Mouse (Mus musculus): Measurements from ENCODE around the gene Vsig10l. TPM values are rescaled to one million over a fixed set of nuclear protein-coding genes. Genes with fewer than 3 reads are reported as not detected.
A peak's percentile ranks its signal among the peaks of the same experiment; 100 is the strongest.

The Vsig10l gene
- 1 to 10 TPM; 1.6 to 4.2 TPM for total RNA-seq (2021)
- long read RNA-seq, experiment 1, partial matches to known transcripts = 2 of 2 reads
- long read RNA-seq, experiment 1, other reads (novel, unspliced or antisense) = 0 of 2 reads
- long read RNA-seq, experiment 2, partial matches to known transcripts = 1 of 2 reads
- long read RNA-seq, experiment 2, other reads (novel, unspliced or antisense) = 1 of 2 reads

DNA sequence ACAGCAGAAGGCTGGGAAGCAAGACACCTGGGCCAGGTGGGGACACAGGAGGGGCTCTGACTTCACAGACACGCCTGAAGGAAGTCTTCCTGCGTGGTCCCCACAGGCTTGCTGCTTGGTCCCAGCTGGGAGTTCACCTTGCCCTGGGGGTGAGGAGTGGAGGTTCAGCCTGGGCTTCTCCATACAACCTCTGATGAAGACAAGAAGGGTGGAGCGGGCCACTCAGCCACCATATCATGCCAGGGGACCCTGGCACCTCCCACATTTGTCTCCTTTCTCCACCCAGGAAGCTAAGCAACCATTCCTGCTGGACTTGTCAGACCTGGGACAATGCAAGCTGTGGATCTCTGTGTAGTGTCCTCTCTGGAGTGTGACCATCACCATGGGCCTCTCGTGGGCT, at the start of gene Vsig10l:
Gene Vsig10l, plus strand, starts transcription at position 301 of the 400 bp plus-strand sequence.
- DNase-seq (ENCODE audit: low spot score in 2 of 2) = no peak

DNA sequence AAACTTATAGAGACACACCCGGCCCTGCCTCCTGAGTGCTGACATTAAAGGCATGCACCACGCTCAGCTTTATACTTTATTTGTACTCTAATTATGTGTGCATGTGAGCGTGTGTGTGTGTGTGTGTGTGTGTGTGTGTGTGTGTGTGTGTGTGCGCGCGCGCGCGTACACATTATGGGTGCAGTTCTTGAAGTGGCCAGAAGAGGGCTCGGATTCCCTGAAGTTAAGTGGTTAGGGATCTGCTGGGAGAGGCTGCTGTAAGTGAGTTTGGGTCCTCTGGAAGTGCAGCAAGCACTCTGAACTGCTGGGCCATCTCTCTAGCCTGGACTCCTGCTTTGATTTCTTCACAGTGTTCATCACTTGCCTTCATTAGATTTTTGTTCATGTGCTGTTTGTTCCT, 45.7 kb upstream of the Vsig10l start:
- no peak for DNase-seq (ENCODE audit: low spot score in 2 of 2)

DNA sequence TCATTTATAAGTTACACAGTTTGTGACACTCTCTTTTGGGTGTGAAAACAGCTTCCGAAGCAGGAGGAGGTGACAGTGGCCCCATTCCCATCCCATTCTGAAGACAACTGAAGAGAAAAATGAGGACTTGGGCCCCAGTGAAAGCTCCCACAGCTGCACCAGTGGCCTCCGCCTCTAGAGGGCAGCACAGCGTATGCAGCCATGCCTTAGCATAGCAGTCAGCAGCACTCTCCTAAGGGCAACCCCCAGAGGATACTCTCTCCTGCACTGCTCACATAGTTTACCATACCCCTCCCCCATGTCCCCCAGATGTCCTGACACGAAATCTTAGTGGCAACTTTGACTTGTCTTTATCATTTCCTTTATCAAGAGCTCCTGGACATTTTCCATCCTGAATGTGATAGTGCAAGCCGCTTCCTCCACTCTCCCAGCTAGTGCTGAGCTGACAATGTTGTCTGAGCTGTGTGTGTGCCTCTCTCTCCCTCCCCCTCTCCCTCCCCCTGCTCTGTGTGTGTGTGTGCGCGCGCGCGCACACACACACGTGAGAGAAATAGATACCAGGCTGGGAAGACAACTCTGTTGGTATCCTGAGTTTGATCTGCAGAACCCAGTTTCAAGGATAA, 39.8 kb upstream of the Vsig10l start:
- peak; percentile 82 to 87 for DNase-seq (ENCODE audit: low spot score in 2 of 2)

DNA sequence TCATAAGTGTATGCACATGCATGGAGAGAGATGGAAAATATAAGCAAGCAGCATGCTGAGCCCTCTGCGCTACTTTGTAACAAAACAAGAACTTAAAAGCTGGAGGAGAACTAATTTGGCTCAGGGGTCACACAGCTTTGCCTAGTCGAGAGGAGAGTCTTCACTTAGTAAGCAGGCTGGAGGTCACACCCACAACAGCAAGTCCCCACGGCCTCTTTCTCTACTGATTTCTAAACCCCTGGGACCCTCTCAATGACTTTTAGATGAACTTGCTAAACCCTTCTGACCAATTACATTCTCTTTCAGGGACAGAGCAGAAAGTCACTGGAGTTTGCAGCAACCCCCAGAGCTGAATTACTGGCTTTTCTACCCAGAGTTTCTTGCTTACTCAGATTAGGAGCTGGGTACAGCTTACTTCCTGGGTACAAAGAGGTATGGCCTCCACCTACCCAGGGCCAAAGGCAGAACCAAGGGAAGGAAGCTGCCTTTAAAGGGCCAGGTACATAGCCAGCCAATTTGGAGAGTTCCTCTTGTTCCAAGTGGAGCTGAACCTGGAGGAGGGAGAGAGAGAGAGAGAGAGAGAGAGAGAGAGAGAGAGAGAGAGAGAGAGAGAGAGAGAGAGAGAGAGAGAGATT, 38.8 kb upstream of the Vsig10l start:
- DNase-seq (ENCODE audit: low spot score in 2 of 2) = no peak

DNA sequence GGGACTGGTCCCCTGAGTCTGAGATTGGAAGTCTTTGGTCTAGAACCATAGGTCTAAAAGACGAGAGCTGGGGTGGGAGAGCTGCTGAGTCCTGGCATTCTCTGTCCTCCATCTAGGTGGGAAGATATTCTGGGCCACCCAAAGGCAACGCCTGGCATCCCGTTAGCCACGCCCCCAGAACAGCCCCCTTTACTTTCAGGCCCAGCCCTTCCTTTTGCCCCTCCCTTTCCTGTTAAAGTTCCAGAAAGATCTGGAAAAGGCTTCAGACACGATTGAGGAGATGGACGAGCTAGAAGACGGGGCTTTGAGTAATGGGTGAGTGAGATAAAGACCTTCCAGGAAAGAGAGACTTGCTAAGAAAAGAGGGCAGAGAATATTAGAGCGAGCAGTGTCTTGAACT, 35.5 kb upstream of the Vsig10l start, which contains the start of gene Lim2:
Gene Lim2, plus strand, starts transcription at position 265 of the 400 bp plus-strand sequence.
- DNase-seq (ENCODE audit: low spot score in 2 of 2) = no peak

DNA sequence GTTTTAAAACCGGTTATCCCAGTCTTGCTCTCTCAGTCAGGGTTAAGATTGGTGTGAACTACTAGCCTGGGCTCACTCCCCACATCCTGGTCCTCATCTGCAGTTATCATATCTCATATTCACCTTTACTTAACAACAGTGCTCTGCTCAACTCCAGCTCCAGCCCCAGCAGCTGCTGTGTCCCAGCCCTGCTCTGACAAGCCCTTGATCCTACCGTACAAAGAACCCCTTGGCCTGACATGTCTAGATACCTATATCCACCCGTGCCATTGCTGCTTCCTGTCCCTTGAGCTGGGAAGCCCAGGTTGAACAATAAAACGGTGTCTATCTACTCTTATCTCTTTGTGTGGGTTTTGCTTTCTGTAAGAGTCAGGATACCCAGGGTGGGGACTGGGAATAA, 33.5 kb upstream of the Vsig10l start:
- DNase-seq (ENCODE audit: low spot score in 2 of 2) = no peak

DNA sequence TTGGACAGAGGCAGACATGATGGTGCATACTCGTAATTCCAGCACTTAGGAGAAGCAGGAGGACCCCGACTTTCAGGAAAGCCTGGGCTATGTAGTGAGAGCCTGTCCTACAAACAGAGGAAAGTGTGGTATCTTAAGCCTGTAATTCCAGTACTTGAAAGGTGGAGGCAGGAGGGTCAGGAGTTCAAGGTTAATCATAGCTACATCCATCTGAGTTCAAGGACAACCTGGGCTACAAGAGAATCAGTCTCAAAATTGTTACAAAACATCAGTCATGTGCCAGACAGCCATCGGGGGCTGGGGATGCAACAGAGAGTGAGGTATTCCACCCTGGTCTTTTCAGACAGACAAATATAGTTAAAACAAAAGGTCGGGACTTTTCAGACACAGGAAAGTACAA, 30.1 kb upstream of the Vsig10l start:
- no peak for DNase-seq (ENCODE audit: low spot score in 2 of 2)

DNA sequence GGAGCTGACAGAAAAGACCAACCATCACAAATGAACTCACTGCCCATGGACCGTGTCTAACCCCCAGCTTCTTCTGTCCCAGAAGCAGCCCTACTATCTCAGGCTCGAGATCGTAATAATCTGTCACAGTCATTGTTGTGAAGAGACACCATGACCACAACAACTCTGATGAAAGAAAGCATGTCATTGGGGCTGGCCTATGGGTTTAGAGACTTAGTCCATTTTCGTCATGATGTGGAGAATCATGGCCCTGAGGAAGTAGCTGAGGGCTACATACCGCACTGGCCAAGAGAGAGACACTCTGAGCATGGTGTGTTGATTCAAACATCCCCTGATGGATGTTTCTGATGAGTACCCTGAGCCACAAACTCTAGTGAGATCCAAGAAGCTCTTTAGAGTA, 28.3 kb upstream of the Vsig10l start:
- DNase-seq (ENCODE audit: low spot score in 2 of 2) = no peak

DNA sequence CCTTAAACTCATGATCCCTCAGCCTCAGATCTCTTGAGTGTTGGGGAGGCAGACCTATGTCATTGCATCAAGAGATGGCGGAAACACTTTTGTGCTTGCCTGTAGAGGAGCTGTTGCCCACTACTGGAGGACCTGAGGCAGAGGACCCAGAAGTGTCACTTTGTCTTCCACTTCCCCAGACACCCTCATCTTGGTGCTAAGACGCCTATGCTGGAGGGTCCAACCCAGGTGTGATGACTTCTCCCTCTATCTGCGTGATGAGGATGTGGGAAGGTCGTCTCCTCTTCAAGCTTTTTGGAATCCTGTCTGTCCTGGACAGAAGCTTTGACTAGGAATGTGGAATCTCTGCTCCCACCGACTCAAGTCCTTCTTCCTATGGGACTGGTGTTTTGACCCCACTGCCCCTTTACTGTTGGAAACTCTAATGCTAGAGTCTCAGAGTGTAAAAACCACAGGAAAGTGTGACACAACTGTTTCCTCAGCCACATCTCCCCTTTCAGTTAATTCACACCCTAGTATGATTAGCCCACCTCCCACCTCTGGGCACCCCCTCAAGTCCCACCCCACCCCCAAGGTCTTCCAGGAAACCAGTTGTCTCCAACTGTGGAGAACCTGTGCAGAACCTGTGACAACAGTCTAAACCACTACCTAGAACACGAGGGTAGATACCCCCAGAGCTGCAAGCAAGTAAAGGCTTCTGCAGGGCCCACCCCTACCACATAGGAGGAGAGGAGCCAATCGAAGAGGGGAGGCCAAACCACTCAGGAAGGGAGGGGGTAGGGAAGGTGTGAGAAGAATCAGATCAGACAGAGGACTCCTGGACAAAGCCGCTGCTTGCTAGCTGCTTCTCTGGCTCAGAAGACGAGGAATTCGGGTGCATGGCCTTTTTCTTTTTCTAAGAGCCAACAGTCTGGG, 26.4 kb upstream of the Vsig10l start, which contains the start of gene Nkg7:
Gene Nkg7, plus strand, starts transcription at position 733 of the 915 bp plus-strand sequence.
- DNase-seq (ENCODE audit: low spot score in 2 of 2) = no peak

DNA sequence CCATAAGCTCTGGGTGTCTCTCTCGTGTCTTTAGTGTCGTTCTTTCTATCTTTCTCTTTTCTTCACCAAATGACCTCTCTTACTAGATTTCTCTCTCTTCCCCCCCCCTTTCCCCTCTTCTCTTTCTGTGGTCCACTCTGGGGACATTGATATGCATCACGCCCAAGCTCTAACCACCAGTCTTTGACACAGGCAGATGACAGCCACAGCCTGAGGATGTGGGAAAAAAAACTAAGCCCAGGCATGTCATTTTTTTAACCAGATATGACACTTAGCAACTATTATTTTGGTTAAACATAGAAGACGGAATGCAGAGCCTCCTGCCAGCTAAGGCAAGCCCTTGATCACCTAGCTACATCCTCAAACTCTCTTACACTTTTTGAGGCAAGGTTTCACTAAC, 24.3 kb upstream of the Vsig10l start:
- DNase-seq (ENCODE audit: low spot score in 2 of 2) = no peak

DNA sequence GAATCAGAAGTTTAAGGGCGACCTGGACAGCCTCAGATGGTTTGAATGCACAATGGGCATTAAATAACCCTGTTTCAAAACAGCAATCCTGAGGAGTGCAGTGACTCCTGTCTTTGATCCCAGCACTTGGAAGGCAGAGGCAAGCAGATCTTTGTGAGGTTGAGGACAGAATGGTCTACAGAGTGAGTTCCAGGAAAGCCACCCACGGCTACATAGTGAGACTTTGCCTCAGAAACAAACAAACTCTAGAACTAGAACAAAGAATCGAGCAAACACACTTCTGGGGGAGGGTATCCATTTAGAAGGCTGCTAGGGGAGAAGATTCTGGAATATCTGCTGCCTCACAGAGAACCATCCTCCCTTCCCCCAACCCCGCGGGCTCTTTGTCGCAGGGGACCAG, 22.5 kb upstream of the Vsig10l start, which contains the start of gene Cldnd2:
Gene Cldnd2, plus strand, starts transcription at position 301 of the 400 bp plus-strand sequence.
- DNase-seq (ENCODE audit: low spot score in 2 of 2) = no peak

DNA sequence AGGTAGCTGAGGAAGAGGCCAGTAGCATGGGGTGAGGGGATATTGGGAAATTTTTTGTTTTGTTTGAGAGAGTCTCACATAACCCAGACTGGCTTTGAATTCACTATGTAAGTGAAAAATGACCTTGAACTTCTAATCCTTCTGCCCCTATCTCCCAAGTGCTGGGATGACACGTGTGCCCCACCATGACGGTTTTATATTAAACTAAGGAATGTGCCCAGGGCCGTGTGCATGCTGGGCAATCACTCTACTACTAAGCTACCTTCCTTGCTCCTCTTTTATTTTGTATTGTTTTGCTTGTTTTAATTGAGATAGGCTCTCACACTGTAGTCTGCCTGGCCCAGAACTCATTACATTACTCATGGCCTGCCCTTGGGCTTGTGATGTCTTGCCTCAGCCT, 21.9 kb upstream of the Vsig10l start:
- DNase-seq (ENCODE audit: low spot score in 2 of 2) = no peak

DNA sequence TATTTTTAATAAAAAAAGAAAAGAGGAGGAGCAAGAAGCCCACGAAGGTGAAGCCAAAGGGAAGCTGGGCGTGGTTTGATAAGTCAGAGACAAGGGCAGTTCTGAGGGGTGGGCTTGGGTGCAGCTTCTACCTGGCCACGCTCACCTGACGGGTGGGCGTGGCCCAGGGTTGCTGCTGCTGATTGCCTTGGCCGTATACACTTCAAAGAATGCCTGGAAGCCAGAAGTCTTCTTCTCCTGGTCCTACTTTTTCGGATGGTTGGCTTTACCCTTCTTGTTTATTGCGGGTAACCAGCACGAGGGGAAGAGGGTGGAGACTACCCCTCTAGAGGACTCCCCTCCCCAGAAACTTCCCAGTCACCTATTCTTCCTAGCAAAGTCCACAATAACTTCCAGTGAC, 20.3 kb upstream of the Vsig10l start:
- DNase-seq (ENCODE audit: low spot score in 2 of 2) = no peak

DNA sequence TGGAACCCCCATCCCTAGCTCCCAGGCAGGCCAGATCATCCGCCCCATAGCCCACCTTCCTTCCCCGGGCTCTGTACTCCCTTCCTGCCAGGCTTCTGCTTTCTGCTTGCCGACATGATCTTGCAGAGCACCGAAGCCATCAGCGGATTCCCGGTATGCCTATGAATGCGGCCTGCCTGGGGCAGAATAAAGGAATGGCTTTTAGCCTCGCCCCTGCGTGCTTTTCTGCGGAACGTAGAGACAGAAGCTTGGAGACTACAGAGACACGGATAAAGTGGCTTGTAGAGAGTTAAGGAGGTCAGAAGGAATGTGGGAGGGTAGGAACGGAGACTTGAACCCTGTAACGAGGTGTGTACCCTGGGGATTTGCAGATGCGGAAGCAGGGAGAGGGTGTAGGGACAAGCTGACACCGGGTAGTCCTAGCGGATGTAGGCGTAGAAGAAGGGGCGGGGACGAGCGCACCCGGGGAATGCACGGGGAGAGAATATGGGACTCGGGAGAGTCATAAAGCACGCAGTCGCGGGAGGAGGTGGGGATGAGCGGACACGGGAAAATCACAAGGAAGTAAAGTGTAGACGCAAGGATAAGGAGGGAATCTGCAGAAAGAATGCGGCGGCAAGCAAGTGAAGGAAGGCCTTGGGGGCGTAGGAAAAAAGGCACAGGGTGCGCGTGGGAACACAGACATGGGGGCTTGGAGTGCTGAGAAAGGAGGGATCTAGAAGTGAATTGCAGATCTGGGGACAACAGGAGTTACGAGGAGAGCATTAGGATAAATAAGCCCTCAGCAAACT, 19.6 kb upstream of the Vsig10l start:
- DNase-seq (ENCODE audit: low spot score in 2 of 2) = peak; percentile 76 to 78

DNA sequence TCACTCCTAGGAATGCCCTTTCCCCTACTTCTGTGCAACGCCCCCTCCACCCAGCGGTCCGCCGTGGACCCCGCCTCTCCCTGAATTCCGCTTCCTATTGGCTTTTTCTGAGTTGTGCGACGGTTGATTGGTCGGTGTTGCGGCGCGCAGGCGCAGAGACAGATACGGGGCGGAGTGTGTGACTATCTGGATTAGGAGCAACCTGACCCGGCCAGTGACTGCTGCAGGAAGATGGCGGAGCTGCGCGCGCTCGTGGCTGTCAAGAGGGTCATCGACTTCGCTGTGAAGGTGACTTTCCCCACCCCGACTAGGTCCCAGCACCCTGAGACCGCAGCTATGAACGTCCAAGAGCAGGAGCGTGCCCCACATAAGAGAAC, 19.0 kb upstream of the Vsig10l start, which contains the start of the genes Etfb and Gm45233:
Gene Etfb, plus strand, starts transcription at position 167 of the 377 bp plus-strand sequence.
Gene Gm45233, plus strand, starts transcription at position 212 of the 377 bp plus-strand sequence.
- DNase-seq (ENCODE audit: low spot score in 2 of 2) = peak; percentile 86 to 89

DNA sequence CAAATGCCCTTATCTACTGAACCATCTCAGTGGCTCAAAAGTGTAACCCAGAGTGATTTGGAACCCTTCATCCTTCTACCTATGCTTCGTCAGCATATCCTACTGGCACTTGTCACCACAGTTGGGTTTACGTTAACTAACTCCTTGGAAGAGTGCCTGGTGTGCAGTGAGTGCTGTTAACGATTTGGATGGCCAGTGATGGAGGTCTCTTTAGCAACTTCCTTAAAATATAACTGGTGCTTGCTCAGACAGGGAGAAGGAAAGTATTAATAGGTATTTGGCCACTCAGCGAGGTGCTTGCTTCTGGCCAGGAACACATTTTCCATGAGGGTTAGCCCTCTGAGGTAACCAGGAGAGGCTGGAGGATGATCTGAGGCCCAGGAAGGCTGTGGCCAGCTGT, 15.2 kb upstream of the Vsig10l start:
- no peak for DNase-seq (ENCODE audit: low spot score in 2 of 2)

DNA sequence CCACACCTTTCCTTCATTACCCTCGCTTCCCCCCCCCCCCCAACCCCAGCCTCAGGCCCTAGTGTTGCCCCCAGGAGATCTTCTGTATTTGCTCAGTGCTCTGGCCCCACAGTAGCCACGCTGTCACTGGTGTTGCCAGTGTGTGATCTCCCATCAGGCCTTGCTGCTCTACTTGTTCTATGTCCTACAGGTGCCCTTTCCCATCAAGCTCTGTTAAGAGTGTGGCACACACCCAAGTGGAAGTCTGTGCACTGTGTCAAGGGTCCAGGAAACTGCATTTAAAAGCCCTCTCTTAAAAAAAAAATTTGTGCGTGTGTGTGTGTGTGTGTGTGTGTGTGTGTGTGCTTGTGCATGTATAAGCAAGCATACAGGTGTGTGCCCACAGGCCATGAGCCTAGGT, 14.7 kb upstream of the Vsig10l start:
- no peak for DNase-seq (ENCODE audit: low spot score in 2 of 2)

DNA sequence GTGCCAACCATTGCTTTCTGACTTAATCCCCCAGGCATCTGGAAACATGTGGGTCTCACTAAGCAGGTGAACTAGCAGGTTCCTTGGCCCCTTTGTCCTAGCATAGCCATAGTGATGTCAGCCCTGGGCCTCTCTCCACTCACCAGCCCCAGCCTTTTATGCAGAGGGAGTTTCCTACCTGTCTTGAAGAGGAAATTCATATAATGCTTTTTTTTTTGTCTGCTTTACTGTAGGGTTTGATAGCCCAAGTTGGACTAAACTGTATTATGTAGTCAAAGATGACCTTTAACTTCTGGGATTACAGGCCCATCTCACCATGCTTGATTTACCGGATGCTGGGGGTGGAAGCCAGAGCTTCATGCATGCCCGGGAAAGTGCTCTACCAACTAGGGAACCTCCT, 13.1 kb upstream of the Vsig10l start:
- DNase-seq (ENCODE audit: low spot score in 2 of 2) = no peak

DNA sequence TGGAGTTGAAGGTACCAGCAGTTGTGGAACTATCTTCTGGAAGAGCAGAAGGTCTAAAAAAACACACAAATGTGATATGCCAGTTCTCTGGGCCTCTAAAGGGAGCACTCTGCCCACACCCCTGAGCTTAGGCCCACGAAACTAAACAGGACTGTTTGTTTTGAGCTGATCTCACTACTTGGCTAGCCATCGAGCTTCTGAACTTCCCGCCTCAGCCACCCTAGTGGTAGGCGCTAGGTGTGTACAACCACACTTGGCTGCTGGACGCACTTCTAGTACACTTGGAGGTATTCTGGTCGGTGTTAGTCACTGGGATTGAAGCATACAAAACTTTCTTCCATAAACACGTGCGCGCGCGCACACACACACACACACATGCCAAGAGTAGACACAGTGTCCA, 11.2 kb upstream of the Vsig10l start:
- no peak for DNase-seq (ENCODE audit: low spot score in 2 of 2)

DNA sequence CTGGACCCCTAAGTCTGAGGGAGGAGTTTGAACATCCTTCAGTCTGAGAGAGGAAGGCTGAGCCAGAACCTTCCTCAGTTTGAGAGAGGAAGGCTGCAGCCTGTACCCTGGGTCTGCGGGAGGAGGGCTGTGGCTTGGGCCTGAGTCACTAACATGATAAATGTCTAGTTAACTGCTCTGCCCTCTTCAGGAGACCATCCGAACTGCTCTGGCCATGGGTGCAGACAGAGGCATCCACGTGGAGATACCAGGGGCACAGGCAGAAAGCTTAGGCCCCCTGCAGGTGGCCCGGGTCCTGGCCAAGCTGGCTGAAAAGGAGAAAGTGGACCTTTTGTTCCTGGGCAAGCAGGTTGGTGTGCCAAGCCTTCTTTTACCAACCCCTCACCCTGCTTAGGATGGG, 10.3 kb upstream of the Vsig10l start:
- DNase-seq (ENCODE audit: low spot score in 2 of 2) = no peak

Measured in adrenal gland, adult 18-20 months (tissue).